Mouse (Mus musculus) inflammation-experienced regulatory T-cells, adult 6 months (primary cell): Measurements from ENCODE around the gene Mrps18a. TPM values are rescaled to one million over a fixed set of nuclear protein-coding genes. Genes with fewer than 3 reads are reported as not detected.

Source experiments
- ATAC-seq: one replicate; pipeline ENCODE4 v1.8.0; 2017
- polyA plus RNA-seq, 3 experiments: library from polyadenylated mRNA; unstranded; fragments of 100-300 nt; shearing (Covaris generic); gene quantifications; one replicate each; pipeline ENCODE4 v1.2.1; 2017

The Mrps18a gene
- 100 to 1,000 TPM in 2 of 3 experiments, 10 to 100 TPM in 1; 97.0 to 127 (median 110) TPM for polyA plus RNA-seq

GRCm38 (mm10) chr17:46110402-46111289, at the start of gene Mrps18a:
Mrps18a (plus strand) TSS chr17:46110986.
- peak; percentile 100 for ATAC-seq

DNA sequence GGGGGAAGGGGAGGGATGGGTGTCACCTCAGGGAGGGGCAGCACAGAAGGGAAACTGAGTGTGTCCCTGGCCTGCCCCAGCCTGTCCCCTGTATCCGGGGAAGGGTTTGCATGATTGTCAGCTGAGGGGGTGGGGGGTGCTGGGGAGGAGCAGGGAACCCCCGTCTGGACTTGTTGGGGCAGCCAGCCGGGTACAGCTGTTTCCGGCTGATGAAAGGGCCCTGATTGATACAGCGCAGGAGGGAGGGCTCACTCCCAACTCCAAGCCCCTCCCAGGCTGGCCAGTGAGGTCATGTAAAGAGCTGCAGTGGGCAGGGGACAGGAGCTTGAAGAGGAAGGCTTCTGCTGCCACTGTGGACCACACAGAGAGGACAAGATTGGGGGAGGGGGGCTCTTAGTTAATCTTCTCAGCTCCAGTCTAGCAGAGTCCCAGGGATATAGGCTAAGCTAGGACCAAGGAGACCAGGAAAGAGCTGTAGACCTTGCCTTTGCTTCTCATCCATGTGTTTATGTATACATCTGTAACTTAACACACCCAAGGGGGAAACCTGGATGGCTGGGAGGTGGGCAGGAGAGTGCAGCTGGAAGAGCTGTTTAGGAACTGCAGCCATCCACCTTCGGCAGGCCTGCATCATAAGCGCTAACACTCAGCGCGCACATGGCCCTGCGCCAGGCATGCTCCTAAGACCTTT, 47.4 kb upstream of the Mrps18a start:
- no peak for ATAC-seq

DNA sequence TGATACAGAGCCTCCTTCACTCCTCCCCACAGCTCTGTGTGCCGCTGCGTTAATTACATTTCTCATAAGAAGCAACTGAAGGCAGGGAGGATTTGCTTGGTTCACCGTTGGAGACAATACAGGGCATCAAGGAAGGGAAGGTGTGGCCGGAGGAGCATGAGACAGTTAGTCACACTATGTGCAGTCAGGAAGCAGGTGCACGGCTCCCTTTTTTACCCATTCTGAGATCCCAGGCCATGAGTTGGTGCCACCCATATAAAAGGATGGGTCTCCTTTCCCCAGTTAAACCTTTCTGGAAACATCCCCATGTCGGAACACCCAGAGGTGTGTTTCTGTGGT, 46.8 kb upstream of the Mrps18a start:
- ATAC-seq, result no peak

- no peak for ATAC-seq
Observed at GRCm38 (mm10) chr17:46070046-46070445, 40.7 kb upstream of the Mrps18a start.

DNA sequence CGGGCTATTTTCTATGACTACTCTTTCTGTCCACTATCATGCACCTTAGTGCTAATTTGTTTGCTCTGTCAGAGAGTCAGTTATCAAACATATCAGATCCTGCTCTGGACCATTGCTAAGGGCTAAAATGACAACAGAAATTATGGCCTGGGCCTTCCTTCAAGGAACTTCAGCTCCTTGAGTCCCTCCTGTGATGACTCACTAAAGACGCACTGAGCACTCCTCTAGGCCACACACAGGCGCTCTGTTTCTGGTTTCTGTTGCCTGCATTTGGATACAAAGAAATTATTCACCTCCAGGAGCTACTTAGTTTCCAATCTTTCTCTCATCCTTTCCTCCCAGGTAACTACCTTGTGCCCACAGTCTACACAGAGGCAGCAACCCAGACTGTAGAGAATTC, 39.3 kb upstream of the Mrps18a start:
- ATAC-seq, result no peak

DNA sequence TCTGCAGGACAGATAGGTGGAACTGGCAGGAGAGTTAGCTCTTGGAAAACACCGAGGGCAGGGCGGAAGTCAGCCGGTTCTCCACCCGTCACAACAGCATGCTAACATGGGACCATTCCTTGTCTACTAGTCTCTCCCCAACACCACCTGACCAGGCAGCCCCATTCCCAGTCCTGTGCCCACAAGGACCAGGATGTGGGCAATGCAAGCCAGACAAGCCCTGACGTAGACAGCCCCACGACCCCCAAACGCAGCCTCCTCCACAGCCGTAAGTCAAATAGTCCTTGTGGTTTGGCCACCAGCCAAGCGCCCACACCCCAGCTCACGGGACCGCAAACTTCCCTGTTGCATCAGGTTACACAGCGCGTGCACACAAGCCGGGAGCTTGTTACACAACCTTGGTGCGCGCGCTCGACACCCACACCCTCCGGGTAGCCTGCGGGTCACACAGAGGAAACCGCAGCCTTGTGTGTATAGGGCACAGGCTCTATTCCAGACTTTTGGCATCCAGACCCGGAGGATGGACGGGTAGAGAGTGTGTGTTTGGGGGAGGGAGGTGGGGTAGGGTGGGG, 37.0 kb upstream of the Mrps18a start:
- peak; percentile 87 for ATAC-seq

- ATAC-seq, result no peak
Observed at GRCm38 (mm10) chr17:46074398-46075115, 36.2 kb upstream of the Mrps18a start.

DNA sequence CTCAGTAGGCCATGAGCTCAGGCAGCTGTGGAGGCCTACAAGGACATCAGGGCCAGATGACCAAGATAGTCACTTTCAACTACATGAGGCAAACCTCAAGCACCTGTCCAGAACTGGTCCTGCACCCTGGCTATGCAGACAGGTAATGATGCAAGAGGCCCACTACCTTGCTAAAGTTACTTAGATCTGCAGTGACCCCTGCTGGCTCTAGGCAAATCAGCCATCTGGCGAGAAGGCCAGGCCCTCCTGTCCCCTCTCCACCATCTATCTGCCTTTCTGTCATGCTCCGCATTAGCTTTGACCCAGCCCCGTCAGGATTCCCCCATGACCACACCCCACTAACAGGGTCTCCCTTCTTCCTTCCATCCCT, 35.7 kb upstream of the Mrps18a start:
- ATAC-seq, result no peak

GRCm38 (mm10) chr17:46075551-46076259, 35.1 kb upstream of the Mrps18a start:
- no peak for ATAC-seq

DNA sequence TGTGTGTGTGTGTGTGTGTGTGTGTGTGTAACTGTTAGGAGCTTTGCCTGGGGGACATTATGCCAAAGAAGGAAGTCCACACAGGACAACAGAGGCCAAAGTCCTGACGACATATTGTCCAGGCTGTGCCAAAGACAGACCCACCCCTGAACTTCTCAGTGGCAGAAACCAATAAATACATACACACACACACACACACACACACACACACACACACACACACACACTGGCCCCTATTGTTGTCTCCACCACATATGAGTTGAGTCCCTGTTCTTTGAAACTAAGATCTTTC, 34.6 kb upstream of the Mrps18a start:
- no peak for ATAC-seq

DNA sequence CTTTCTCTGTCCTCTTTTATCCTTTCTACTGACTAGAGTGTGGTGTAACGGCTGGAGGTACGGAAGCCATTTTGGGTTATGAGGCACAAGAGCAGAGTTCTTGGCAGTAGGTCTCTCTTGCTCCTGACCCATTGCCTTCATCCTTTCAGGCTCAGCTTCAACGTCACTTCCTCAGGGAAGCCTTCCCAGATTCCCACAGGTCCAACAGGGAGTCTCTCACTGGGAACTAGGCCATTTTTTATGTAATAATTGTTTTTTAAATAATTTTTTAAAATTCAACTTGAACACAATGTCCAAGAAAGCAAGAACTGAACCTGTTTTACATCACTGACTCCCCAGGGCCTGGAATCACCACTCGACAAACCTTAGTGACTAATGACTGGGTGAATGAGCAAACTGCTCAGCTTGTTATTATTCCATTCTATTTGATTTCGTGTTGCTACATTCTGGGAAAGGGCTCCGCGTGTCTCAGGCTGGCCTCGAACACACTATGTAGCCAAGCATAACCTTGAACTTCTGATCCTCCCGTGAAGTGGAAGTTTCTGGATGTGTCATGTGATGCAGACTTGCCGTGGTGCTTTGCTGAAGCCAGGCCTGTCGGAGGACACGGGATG, 32.8 kb upstream of the Mrps18a start:
- no peak for ATAC-seq

- ATAC-seq, result no peak
Observed at GRCm38 (mm10) chr17:46079037-46079436, 31.7 kb upstream of the Mrps18a start.

- ATAC-seq, result no peak
Observed at GRCm38 (mm10) chr17:46080388-46080787, 30.4 kb upstream of the Mrps18a start.

- no peak for ATAC-seq
Observed at GRCm38 (mm10) chr17:46081042-46081441, 29.7 kb upstream of the Mrps18a start.

- no peak for ATAC-seq
Observed at GRCm38 (mm10) chr17:46081657-46082056, 29.1 kb upstream of the Mrps18a start.

DNA sequence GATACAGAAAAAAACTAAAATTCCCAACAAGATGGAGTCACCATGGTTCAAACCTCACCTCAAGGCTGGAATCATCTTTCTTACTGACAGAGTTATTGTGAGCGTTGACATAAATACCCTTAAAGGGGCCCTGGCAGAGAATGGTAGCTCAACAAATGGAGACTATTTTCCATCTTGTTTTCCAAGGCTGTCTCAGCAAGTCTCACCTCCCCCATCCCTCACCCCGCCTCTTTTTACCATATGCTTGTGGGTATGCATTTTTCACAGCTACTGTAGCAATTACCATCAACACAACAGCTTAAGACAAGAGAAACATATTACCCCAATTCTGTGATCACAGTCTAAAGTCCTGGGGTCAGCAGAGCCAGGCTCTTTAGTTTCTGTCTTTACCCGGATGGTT, 27.4 kb upstream of the Mrps18a start:
- ATAC-seq, result no peak

DNA sequence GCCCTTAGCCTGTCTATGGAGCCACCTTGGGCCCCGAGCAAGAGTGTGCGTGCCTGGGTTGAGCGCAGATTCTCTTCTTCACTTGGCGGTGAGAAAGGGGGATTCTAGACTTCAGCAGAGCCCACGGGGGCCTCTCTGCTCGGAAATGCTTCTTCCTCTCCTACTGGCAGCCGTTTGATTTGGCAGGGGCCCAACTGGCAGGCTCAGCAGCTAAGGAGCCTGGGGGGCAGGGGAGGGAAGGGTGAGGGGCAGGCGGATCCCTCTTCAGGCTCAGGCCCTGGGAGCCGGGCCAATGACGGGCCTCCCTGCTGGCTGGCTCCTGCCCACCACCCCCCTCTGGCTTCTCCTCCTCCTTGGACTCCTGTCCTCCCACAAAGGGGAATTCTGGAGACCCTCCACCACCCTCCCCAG, 26.7 kb upstream of the Mrps18a start:
- ATAC-seq, result no peak

DNA sequence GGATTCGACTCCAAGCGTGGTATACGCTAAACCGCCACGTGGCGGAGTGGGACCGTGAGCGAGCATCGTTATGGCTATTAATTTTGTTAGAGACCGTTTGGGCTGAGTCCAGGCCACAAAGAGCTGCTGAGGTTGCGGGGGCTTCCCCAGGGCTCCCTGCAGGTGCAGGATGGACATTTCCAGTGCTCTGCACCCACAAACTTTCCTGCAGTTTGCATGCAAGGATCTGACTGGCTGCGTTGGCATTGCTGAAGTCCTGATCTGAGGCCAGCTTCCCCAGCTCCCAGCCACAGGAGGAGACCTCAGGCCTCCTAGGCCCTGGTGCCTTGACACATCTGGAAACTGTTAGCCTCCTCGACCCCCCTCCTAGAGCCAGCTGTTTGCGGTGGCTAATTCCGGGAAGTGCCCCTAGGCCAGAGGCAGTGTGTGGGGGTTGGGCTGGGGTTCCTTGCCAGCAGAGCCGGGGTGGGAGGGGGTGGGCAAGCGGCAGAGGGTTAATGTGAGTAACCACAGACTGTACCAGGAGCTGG, 24.4 kb upstream of the Mrps18a start:
- ATAC-seq, result no peak

DNA sequence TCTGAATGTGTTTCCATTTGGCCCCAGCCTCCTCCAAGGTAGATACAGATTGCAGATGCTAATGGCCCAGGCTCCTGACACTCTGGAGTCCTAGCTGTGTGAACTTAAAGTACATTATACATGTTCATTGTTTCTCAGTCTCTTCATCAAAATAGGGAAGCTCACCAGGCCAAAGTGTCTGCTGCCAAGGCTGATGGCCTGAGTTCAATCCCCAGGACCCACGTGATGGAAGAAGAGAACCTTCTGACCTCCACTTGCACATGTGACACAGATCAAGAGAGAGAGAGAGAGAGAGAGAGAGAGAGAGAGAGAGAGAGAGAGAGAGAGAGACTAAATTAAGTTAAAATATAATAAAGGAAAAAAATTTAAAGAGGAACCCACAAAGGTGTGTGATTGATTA, 19.4 kb upstream of the Mrps18a start:
- ATAC-seq, result no peak

GRCm38 (mm10) chr17:46091899-46092298, 18.9 kb upstream of the Mrps18a start:
- ATAC-seq, result no peak

- ATAC-seq, result no peak
Observed at GRCm38 (mm10) chr17:46098525-46098924, 12.3 kb upstream of the Mrps18a start.

- no peak for ATAC-seq
Observed at GRCm38 (mm10) chr17:46101906-46102305, 8.9 kb upstream of the Mrps18a start.
